Comparison of ENCODE assay signal across 29 mouse cellular contexts in the genomic region with DNA sequence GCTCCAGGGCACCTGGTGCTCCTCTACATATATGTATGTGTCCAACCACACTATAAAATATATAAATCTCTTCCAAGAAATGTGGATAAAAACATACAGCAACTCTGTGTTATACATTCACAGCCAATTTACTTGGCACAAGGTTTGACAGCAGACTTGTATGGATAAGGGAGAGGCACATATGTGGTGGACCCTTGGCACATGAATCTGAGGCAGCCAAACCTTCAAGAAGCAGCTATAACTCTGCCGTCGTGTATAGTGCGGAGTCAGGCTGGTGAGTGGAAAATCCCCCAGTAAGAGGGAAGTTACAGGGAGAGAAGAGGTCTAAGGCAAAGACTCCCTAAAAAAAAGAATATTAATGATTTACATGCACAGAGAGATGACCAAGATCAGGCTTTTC. TPM values are rescaled to one million over a fixed set of nuclear protein-coding genes. Genes with fewer than 3 reads are reported as not detected.
"Had no signal": no experiment of that assay in that cellular context is flagged by ENCODE, and none has a peak within 500 bp of the region (broad histone marks: within the 10 kb centered on the region; RNA-seq: fewer than 3 reads in every experiment).

No protein-coding gene starts in this region.

- ATAC-seq: hindbrain, postnatal 0 days; intestine, embryonic 16.5 days; liver, postnatal 0 days had no signal

- H3K4me1 ChIP-seq: heart, embryonic 13.5 days; heart, embryonic 15.5 days; hindbrain, embryonic 13.5 days; hindbrain, embryonic 15.5 days; kidney, embryonic 15.5 days; limb, embryonic 10.5 days; limb, embryonic 12.5 days; liver, embryonic 13.5 days; liver, embryonic 15.5 days had no signal

- H3K27ac ChIP-seq: heart, adult 2 months; heart, embryonic 13.5 days; heart, embryonic 15.5 days; hindbrain, embryonic 13.5 days; hindbrain, embryonic 15.5 days; hindbrain, postnatal 0 days; kidney, embryonic 15.5 days; kidney, postnatal 0 days; limb, embryonic 10.5 days; limb, embryonic 12.5 days; liver, embryonic 13.5 days; liver, embryonic 15.5 days had no signal

- H3K27me3 ChIP-seq: heart, embryonic 13.5 days; heart, embryonic 15.5 days; hindbrain, embryonic 13.5 days; hindbrain, embryonic 15.5 days; kidney, embryonic 15.5 days; limb, embryonic 12.5 days; liver, embryonic 13.5 days; liver, embryonic 15.5 days had no signal

- H3K36me3 ChIP-seq: heart, embryonic 15.5 days had no signal

- H3K9ac ChIP-seq: heart, embryonic 13.5 days; heart, embryonic 15.5 days; hindbrain, embryonic 13.5 days; hindbrain, embryonic 15.5 days; kidney, embryonic 15.5 days; limb, embryonic 12.5 days; liver, embryonic 13.5 days; liver, embryonic 15.5 days; liver, postnatal 0 days had no signal

- DNase-seq: gastrocnemius, postnatal 14 days; gastrocnemius, postnatal 36 days; heart, adult 2 months; heart, postnatal 14 days; heart, postnatal 36 days; kidney, adult 11 months; kidney, adult 2 months; kidney, adult 9 months; kidney, postnatal 14 days; kidney, postnatal 36 days; layer of hippocampus, adult 9-11 months; layer of hippocampus, postnatal 36 days; liver; liver, embryonic 13.5 days; liver, postnatal 0 days had no signal

- H3K4me3 ChIP-seq: heart, adult 2 months; heart, embryonic 13.5 days; heart, embryonic 15.5 days; hindbrain, embryonic 13.5 days; hindbrain, embryonic 15.5 days; kidney, embryonic 15.5 days; limb, embryonic 10.5 days; limb, embryonic 12.5 days; liver, embryonic 13.5 days; liver, embryonic 15.5 days had no signal

- H3K4me2 ChIP-seq: heart, embryonic 11.5 days; heart, embryonic 13.5 days; heart, embryonic 15.5 days; hindbrain, embryonic 13.5 days; hindbrain, embryonic 15.5 days; kidney, embryonic 15.5 days; limb, embryonic 12.5 days; liver, embryonic 11.5 days; liver, embryonic 13.5 days; liver, embryonic 15.5 days had no signal

- H3K9me3 ChIP-seq: heart, embryonic 13.5 days; heart, embryonic 15.5 days; hindbrain, embryonic 13.5 days; hindbrain, embryonic 15.5 days; kidney, embryonic 15.5 days; limb, embryonic 10.5 days; limb, embryonic 12.5 days; liver, embryonic 13.5 days; liver, embryonic 15.5 days had no signal

RNA-seq across cellular contexts. Expression of a gene that starts 42.3 kb away (rescaled TPM):
- total RNA-seq: hematopoietic stem cell, adult 5-6 weeks had no signal
- polyA plus RNA-seq: limb, embryonic 10.5 days had no signal
